Mouse (Mus musculus) kidney, postnatal 0 days (tissue): ENCODE data around the gene Mbtps1. TPM values are rescaled to one million over a fixed set of nuclear protein-coding genes. Genes with fewer than 3 reads are reported as not detected.

ENCODE experiments used
- ATAC-seq: fragments of 200-750 bp; cut with Nextera tagmentation; replicated peaks from 2 replicates; pipeline ENCODE4 v1.8.0; 2017; ENCODE audit warnings: low read depth, moderate number of reproducible peaks, moderate TSS enrichment, moderate library complexity; ENCODE audit not compliant: low FRiP score
- DNase-seq: peaks from one replicate; pipeline ENCODE4 v3.0.0-alpha.2; 2016; ENCODE audit warnings: low spot score
- H3K27ac ChIP-seq: fragments of 300-500 bp; sonication (generic); 2 replicates; pipeline ENCODE4 v1.5.1; 2014; ENCODE audit warnings: mild to moderate bottlenecking
- H3K27me3 ChIP-seq: fragments of 300-500 bp; sonication (generic); 2 replicates; pipeline ENCODE4 v1.6.1; 2014; ENCODE audit warnings: low read length, mixed read lengths; ENCODE audit not compliant: insufficient read depth
- H3K36me3 ChIP-seq: fragments of 300-500 bp; sonication (generic); 2 replicates; pipeline ENCODE4 v1.6.1; 2014; ENCODE audit warnings: low read length, mixed read lengths; ENCODE audit not compliant: insufficient read depth
- H3K4me1 ChIP-seq: fragments of 300-500 bp; sonication (generic); replicated peaks from 2 replicates; pipeline ENCODE4 v1.6.1; 2014; ENCODE audit warnings: antibody characterized with exemption, low read length, mixed read lengths; ENCODE audit not compliant: insufficient read depth
- H3K4me2 ChIP-seq: fragments of 300-500 bp; sonication (generic); 2 replicates; pipeline ENCODE4 v1.6.1; 2014; ENCODE audit warnings: mild to moderate bottlenecking, low read length, moderate library complexity, mixed read lengths
- H3K4me3 ChIP-seq: fragments of 300-500 bp; sonication (generic); replicated peaks from 2 replicates; pipeline ENCODE4 v1.5.1; 2014; ENCODE audit warnings: low read depth, low read length
- H3K9ac ChIP-seq: fragments of 300-500 bp; sonication (generic); 2 replicates; pipeline ENCODE4 v1.6.1; 2014; ENCODE audit warnings: low read depth, low read length
- H3K9me3 ChIP-seq: fragments of 300-500 bp; sonication (generic); replicated peaks from 2 replicates; pipeline ENCODE4 v1.6.1; 2016; ENCODE audit warnings: low read length, inconsistent platforms, mixed read lengths
- CTCF ChIP-seq: IDR thresholded peaks from 2 replicates; pipeline ENCODE4 v1.5.1; 2016; ENCODE audit warnings: antibody characterized with exemption, low read depth, mild to moderate bottlenecking, moderate library complexity
- WGBS: fragments of 180-500 bp; shearing (Covaris S2); extraction: QIAGEN DNeasy Blood & Tissue Kit; methylation state at CpG from one replicate; pipeline ENCODE4 v1.1.7; 2014; 5-methylcytosine and 5-hydroxymethylcytosine counted together
- polyA plus RNA-seq: library from polyadenylated mRNA; unstranded; fragments of >200 nt; fragmentation: Nextera tagmentation; extraction: Ambion mirVana; gene quantifications from 2 replicates; pipeline ENCODE4 v1.2.1, GENCODE M21; 2015

Mbtps1 gene
- polyA plus RNA-seq, 1 experiment from 2014 or later, result 78.4 TPM

DNA sequence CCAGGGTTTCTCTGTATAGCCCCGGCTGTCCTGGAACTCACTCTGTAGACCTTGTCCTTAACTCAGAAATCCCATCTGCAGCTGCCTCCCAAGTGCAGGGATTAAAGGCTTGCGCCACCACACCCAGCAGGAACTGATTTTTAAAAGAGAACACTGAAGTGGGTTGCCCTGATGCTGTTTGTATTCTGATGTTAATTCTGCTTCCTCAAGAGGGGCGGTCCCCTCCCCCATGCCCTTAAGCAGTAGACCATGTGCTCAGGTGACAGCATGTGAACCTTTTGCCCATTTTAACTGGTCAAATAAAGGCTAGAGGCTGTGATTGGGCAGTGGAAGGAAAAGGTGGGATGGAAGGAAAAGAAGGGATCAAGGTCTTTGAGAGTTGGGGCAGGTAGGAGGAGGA lies 42.8 kb downstream of the Mbtps1 start:
- Histone ChIP-seq H3K9ac (no peak overlapping the region), H3K9me3 (no peaks in the 10 kb centered on the region), H3K36me3 (peaks cover 87% of the 10 kb centered on the region), H3K4me2 (no peak overlapping the region), H3K4me3 (no peak overlapping the region), H3K27me3 (no peaks in the 10 kb centered on the region), H3K4me1 (no peaks in the 10 kb centered on the region), H3K27ac (no peak overlapping the region)
- ATAC-seq, result no peak
- no peak for DNase-seq
- TF ChIP-seq CTCF, result no peak
- WGBS, result 75% methylated on average over 3 of the region's 3 CpGs

DNA sequence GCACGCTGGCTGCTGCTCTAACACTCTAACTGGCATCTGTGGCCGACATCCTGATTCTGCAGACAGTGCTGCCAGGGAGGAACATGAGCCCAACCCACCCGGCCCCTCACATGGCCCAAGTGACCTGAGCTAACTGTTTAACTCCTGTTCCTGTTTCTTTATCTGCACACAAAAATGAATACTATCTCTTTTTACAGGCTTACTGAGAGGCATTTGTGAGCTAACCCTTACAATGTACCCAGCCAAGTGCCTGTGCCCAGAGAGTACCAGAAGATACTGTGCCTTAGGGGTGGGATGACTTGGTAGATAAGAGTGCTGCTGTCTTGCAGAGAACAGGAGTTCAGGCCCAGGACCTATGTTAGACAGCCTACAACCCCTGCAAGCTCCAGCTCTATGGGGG lies 43.6 kb downstream of the Mbtps1 start:
- Histone ChIP-seq H3K9me3 (no peaks in the 10 kb centered on the region), H3K4me1 (no peaks in the 10 kb centered on the region), H3K9ac (no peak overlapping the region), H3K27ac (no peak overlapping the region), H3K4me3 (no peak overlapping the region), H3K4me2 (no peak overlapping the region), H3K27me3 (no peaks in the 10 kb centered on the region), H3K36me3 (peaks cover 86% of the 10 kb centered on the region)
- ATAC-seq (no peak), DNase-seq (no peak)
- WGBS, result 89% methylated on average over 3 of the region's 3 CpGs
- no peak for TF ChIP-seq CTCF

- ATAC-seq (no peak), DNase-seq (no peak)
- no peaks in the 10 kb centered on the region for H3K4me1 ChIP-seq
- 82% methylated on average over 4 of the region's 4 CpGs for WGBS
- H3K4me3 ChIP-seq, result no peak overlapping the region
- TF ChIP-seq CTCF, result no peak
- no peaks in the 10 kb centered on the region for H3K9me3 ChIP-seq
- H3K9ac ChIP-seq, result no peak overlapping the region
- H3K27ac ChIP-seq, result no peak overlapping the region
- peaks cover 86% of the 10 kb centered on the region for H3K36me3 ChIP-seq
- H3K27me3 ChIP-seq, result no peaks in the 10 kb centered on the region
- H3K4me2 ChIP-seq, result no peak overlapping the region
Observed at GRCm38 (mm10) chr8:119513405-119513804, 45.1 kb downstream of the Mbtps1 start.

GRCm38 (mm10) chr8:119511722-119512121 lies 46.8 kb downstream of the Mbtps1 start:
- Histone ChIP-seq H3K9ac (no peak overlapping the region), H3K4me1 (no peaks in the 10 kb centered on the region), H3K4me3 (no peak overlapping the region), H3K36me3 (peaks cover 86% of the 10 kb centered on the region), H3K4me2 (no peak overlapping the region), H3K27ac (no peak overlapping the region), H3K9me3 (no peaks in the 10 kb centered on the region), H3K27me3 (no peaks in the 10 kb centered on the region)
- ATAC-seq, result no peak
- TF ChIP-seq CTCF, result no peak
- WGBS, result 95% methylated on average over 7 of the region's 7 CpGs
- DNase-seq, result no peak

GRCm38 (mm10) chr8:119510471-119510870 lies 48.1 kb downstream of the Mbtps1 start:
- H3K9ac ChIP-seq, result no peak overlapping the region
- H3K27ac ChIP-seq, result no peak overlapping the region
- no peaks in the 10 kb centered on the region for H3K9me3 ChIP-seq
- TF ChIP-seq CTCF, result no peak
- no peaks in the 10 kb centered on the region for H3K4me1 ChIP-seq
- ATAC-seq (no peak), DNase-seq (no peak)
- WGBS, result 87% methylated on average over 9 of the region's 9 CpGs
- peaks cover 85% of the 10 kb centered on the region for H3K36me3 ChIP-seq
- no peaks in the 10 kb centered on the region for H3K27me3 ChIP-seq
- H3K4me3 ChIP-seq, result no peak overlapping the region
- no peak overlapping the region for H3K4me2 ChIP-seq

- no peak for DNase-seq
- Histone ChIP-seq H3K27ac (no peak overlapping the region), H3K4me2 (no peak overlapping the region), H3K36me3 (peaks cover 44% of the 10 kb centered on the region), H3K9me3 (no peaks in the 10 kb centered on the region), H3K27me3 (no peaks in the 10 kb centered on the region), H3K9ac (no peak overlapping the region), H3K4me3 (no peak overlapping the region), H3K4me1 (0 out of 2 replicates have a peak, but pooled peaks cover 2% of the 10 kb centered on the region)
- ATAC-seq, result no peak
- WGBS, result 84% methylated on average over 8 of the region's 8 CpGs
- no peak for TF ChIP-seq CTCF
Observed at GRCm38 (mm10) chr8:119506106-119506505, 52.4 kb downstream of the Mbtps1 start.

GRCm38 (mm10) chr8:119505488-119505887 lies 53.0 kb downstream of the Mbtps1 start:
- H3K9me3 ChIP-seq, result no peaks in the 10 kb centered on the region
- no peak for TF ChIP-seq CTCF
- H3K9ac ChIP-seq, result no peak overlapping the region
- WGBS, result 56% methylated on average over 9 of the region's 9 CpGs
- H3K27ac ChIP-seq, result no peak overlapping the region
- ATAC-seq (no peak), DNase-seq (no peak)
- H3K27me3 ChIP-seq, result no peaks in the 10 kb centered on the region
- H3K4me1 ChIP-seq, result 0 out of 2 replicates have a peak, but pooled peaks cover 2% of the 10 kb centered on the region
- peaks cover 42% of the 10 kb centered on the region for H3K36me3 ChIP-seq
- no peak overlapping the region for H3K4me2 ChIP-seq
- H3K4me3 ChIP-seq, result no peak overlapping the region
